Mouse (Mus musculus): Measurements from ENCODE around the gene 1810010D01Rik. TPM values are rescaled to one million over a fixed set of nuclear protein-coding genes. Genes with fewer than 3 reads are reported as not detected.

1810010D01Rik gene
- polyA plus RNA-seq, 2 experiments: 0.23 TPM; not detected in 1

- no peak overlapping the region for H3K9ac ChIP-seq (replicated peaks)
- no peaks in the 10 kb centered on the region for H3K36me3 ChIP-seq (replicated peaks; ENCODE audit: control insufficient read depth, insufficient read depth, low read depth)
- no peak overlapping the region for H3K4me2 ChIP-seq (ENCODE audit: low read depth)
- H3K4me1 ChIP-seq (replicated peaks; ENCODE audit: control insufficient read depth in 2 of 2, insufficient read depth in 2 of 2, low read length in 1 of 2): peaks cover 0 to 2% of the 10 kb centered on the region in 2 experiments; a peak in 1 of 4 replicates
- 48% methylated on average over 4 of the region's 4 CpGs for WGBS (ENCODE audit: insufficient replicate concordance)
- no peaks in the 10 kb centered on the region for H3K9me3 ChIP-seq (ENCODE audit: control insufficient read depth, low read length)
- ATAC-seq (ENCODE audit: insufficient read depth): no peak
- DNase-seq (ENCODE audit: low read depth in 3 of 3, low spot score in 3 of 3): no peak
- H3K4me3 ChIP-seq (ENCODE audit: insufficient read depth in 1 of 2, low read depth in 2 of 2, low read length in 2 of 2): no peak overlapping the region
- no peak overlapping the region for H3K27ac ChIP-seq
- H3K27me3 ChIP-seq (ENCODE audit: control insufficient read depth, insufficient read depth, low read length): peaks cover 3% of the 10 kb centered on the region; the same call in 1 of the 2 replicates
- TF ChIP-seq CTCF (IDR thresholded peaks at IDR 0.05; ENCODE audit: low read depth): no peak
- no peak for TF ChIP-seq EP300 (IDR thresholded peaks at IDR 0.05; ENCODE audit: low read depth)
Observed at GRCm38 (mm10) chr7:145205363-145205902, 2.5 kb downstream of the 1810010D01Rik start.

GRCm38 (mm10) chr7:145199711-145200110, 8.2 kb downstream of the 1810010D01Rik start:
- TF ChIP-seq EP300 (IDR thresholded peaks at IDR 0.05; ENCODE audit: low read depth) (no peak), CTCF (IDR thresholded peaks at IDR 0.05; ENCODE audit: low read depth) (no peak)
- WGBS (ENCODE audit: insufficient replicate concordance): 64% methylated on average over 2 of the region's 2 CpGs
- Histone ChIP-seq H3K4me3 (ENCODE audit: insufficient read depth in 1 of 2, low read depth in 2 of 2, low read length in 2 of 2) (no peak overlapping the region), H3K9ac (replicated peaks) (no peak overlapping the region), H3K4me2 (ENCODE audit: low read depth) (no peak overlapping the region), H3K4me1 (replicated peaks; ENCODE audit: control insufficient read depth in 2 of 2, insufficient read depth in 2 of 2, low read length in 1 of 2) (no peaks in the 10 kb centered on the region), H3K27ac (no peak overlapping the region), H3K27me3 (ENCODE audit: control insufficient read depth, insufficient read depth, low read length) (no peaks in the 10 kb centered on the region), H3K9me3 (ENCODE audit: control insufficient read depth, low read length) (no peaks in the 10 kb centered on the region), H3K36me3 (replicated peaks; ENCODE audit: control insufficient read depth, insufficient read depth, low read depth) (no peaks in the 10 kb centered on the region)
- ATAC-seq (ENCODE audit: insufficient read depth) (no peak), DNase-seq (ENCODE audit: low read depth in 3 of 3, low spot score in 3 of 3) (no peak)

GRCm38 (mm10) chr7:145198223-145198714, 9.7 kb downstream of the 1810010D01Rik start:
- ATAC-seq (ENCODE audit: insufficient read depth) (no peak), DNase-seq (ENCODE audit: low read depth in 3 of 3, low spot score in 3 of 3) (no peak)
- H3K27me3 ChIP-seq (ENCODE audit: control insufficient read depth, insufficient read depth, low read length): no peaks in the 10 kb centered on the region
- no peak overlapping the region for H3K4me2 ChIP-seq (ENCODE audit: low read depth)
- TF ChIP-seq EP300 (IDR thresholded peaks at IDR 0.05; ENCODE audit: low read depth) (no peak), CTCF (IDR thresholded peaks at IDR 0.05; ENCODE audit: low read depth) (no peak)
- H3K36me3 ChIP-seq (replicated peaks; ENCODE audit: control insufficient read depth, insufficient read depth, low read depth): no peaks in the 10 kb centered on the region
- 29% methylated on average over 4 of the region's 4 CpGs for WGBS (ENCODE audit: insufficient replicate concordance)
- no peak overlapping the region for H3K27ac ChIP-seq
- 0 out of 4 replicates have a peak, but pooled peaks cover 0 to 2% of the 10 kb centered on the region in 2 experiments for H3K4me1 ChIP-seq (replicated peaks; ENCODE audit: control insufficient read depth in 2 of 2, insufficient read depth in 2 of 2, low read length in 1 of 2)
- no peak overlapping the region for H3K4me3 ChIP-seq (ENCODE audit: insufficient read depth in 1 of 2, low read depth in 2 of 2, low read length in 2 of 2)
- H3K9ac ChIP-seq (replicated peaks): no peak overlapping the region
- no peaks in the 10 kb centered on the region for H3K9me3 ChIP-seq (ENCODE audit: control insufficient read depth, low read length)

GRCm38 (mm10) chr7:145197711-145198110, 10.2 kb downstream of the 1810010D01Rik start:
- TF ChIP-seq EP300 (IDR thresholded peaks at IDR 0.05; ENCODE audit: low read depth) (no peak), CTCF (IDR thresholded peaks at IDR 0.05; ENCODE audit: low read depth) (no peak)
- ATAC-seq (ENCODE audit: insufficient read depth): no peak
- H3K9ac ChIP-seq (replicated peaks): no peak overlapping the region
- 0 out of 4 replicates have a peak, but pooled peaks cover 0 to 2% of the 10 kb centered on the region in 2 experiments for H3K4me1 ChIP-seq (replicated peaks; ENCODE audit: control insufficient read depth in 2 of 2, insufficient read depth in 2 of 2, low read length in 1 of 2)
- WGBS (ENCODE audit: insufficient replicate concordance): 32% methylated on average over 3 of the region's 3 CpGs
- no peak overlapping the region for H3K4me3 ChIP-seq (ENCODE audit: insufficient read depth in 1 of 2, low read depth in 2 of 2, low read length in 2 of 2)
- no peaks in the 10 kb centered on the region for H3K36me3 ChIP-seq (replicated peaks; ENCODE audit: control insufficient read depth, insufficient read depth, low read depth)
- no peaks in the 10 kb centered on the region for H3K9me3 ChIP-seq (ENCODE audit: control insufficient read depth, low read length)
- H3K4me2 ChIP-seq (ENCODE audit: low read depth): no peak overlapping the region
- DNase-seq (ENCODE audit: low read depth in 3 of 3, low spot score in 3 of 3): no peak
- no peaks in the 10 kb centered on the region for H3K27me3 ChIP-seq (ENCODE audit: control insufficient read depth, insufficient read depth, low read length)
- no peak overlapping the region for H3K27ac ChIP-seq

GRCm38 (mm10) chr7:145197042-145197441, 10.9 kb downstream of the 1810010D01Rik start:
- no peaks in the 10 kb centered on the region for H3K27me3 ChIP-seq (ENCODE audit: control insufficient read depth, insufficient read depth, low read length)
- 0 out of 4 replicates have a peak, but pooled peaks cover 0 to 2% of the 10 kb centered on the region in 2 experiments for H3K4me1 ChIP-seq (replicated peaks; ENCODE audit: control insufficient read depth in 2 of 2, insufficient read depth in 2 of 2, low read length in 1 of 2)
- H3K4me3 ChIP-seq (ENCODE audit: insufficient read depth in 1 of 2, low read depth in 2 of 2, low read length in 2 of 2): no peak overlapping the region
- DNase-seq (ENCODE audit: low read depth in 3 of 3, low spot score in 3 of 3): no peak
- no peak overlapping the region for H3K4me2 ChIP-seq (ENCODE audit: low read depth)
- no peaks in the 10 kb centered on the region for H3K9me3 ChIP-seq (ENCODE audit: control insufficient read depth, low read length)
- H3K36me3 ChIP-seq (replicated peaks; ENCODE audit: control insufficient read depth, insufficient read depth, low read depth): no peaks in the 10 kb centered on the region
- TF ChIP-seq EP300 (IDR thresholded peaks at IDR 0.05; ENCODE audit: low read depth) (no peak), CTCF (IDR thresholded peaks at IDR 0.05; ENCODE audit: low read depth) (no peak)
- H3K27ac ChIP-seq: no peak overlapping the region
- WGBS (ENCODE audit: insufficient replicate concordance): 54% methylated on average over 3 of the region's 3 CpGs
- H3K9ac ChIP-seq (replicated peaks): no peak overlapping the region
- ATAC-seq (ENCODE audit: insufficient read depth): no peak
